Mouse (Mus musculus): ENCODE measurements at regions not wholly inside any gene's neighbourhood (a gene's known extent, or its start where the extent isn't known, plus 50 kb on each side); places are given as distances from the start of the nearest gene placed in this dataset.

DNA sequence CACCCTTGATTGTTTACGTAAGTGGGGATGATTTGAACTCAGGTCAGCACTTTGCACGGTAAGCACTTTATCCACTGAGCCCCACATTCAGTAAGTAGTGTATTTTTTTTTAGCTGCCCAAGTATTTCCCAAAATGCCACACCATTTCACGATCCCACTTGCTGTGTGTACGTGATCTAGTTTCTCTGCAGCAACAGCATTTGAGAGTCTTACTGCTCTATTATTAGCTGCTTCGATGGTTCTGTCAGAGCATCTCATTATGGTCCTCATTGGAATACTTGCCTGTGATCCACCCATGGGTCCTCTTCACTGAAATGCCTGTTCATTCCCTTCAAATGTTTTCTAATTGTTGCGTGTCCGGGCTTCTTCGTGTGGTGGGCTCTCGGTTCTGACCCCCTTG lies 120.1 kb upstream of the Ces5a start:
- 91% methylated on average over 9 of the region's 9 CpGs for WGBS
- no peaks in the 10 kb centered on the region for H3K9me3 ChIP-seq
- no peak overlapping the region for H3K4me3 ChIP-seq
- H3K27me3 ChIP-seq (ENCODE audit: insufficient read depth, poor library complexity, severe bottlenecking): no peaks in the 10 kb centered on the region
- no peak overlapping the region for H3K27ac ChIP-seq
- no peaks in the 10 kb centered on the region for H3K4me1 ChIP-seq (replicated peaks)
- no peaks in the 10 kb centered on the region for H3K36me3 ChIP-seq
- DNase-seq (ENCODE audit: low spot score): no peak

DNA sequence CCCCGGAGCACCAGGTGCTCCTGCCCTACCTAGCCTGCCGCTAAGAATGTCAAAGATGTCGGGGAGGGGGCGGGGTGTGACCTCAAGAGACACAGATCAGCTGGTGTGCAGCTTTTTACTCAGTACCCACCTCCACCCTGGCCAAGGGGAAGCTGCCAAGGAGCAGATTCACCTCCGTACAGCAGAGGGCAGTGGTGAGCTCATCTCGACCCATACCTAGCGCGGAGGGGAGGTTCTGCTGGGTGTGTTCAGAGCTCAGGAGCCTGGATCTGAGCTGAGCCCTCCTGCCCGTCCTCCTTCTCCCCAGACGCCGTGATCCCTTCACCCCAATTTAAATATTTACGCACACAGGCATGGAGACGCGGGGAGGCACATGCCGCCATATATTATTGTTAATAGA lies 126.1 kb upstream of the Ces5a start:
- WGBS: 3% methylated on average over 15 of the region's 15 CpGs

DNA sequence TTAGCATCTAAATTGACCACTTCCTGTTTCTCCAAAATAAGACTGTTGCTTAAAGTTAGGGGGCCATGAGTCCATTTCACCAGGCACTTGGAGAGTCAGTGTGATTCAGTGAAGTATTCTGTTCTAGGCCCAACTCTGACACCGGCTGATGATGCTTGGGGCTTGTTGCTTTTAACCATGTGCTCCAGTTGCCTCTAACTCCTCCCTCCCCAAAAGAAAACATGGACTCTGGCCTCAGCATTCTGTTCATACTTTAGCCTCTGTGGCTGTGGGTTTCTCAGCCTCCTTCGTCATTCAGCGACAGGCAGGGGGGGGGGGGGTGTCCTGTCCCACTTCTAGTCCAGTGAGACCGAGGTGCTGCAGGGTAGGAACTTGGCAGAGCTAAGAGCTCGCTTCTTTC lies 126.6 kb upstream of the Ces5a start:
- Histone ChIP-seq H3K9me3 (no peaks in the 10 kb centered on the region), H3K4me1 (replicated peaks) (peaks cover 14% of the 10 kb centered on the region; the same call in 1 of the 2 replicates), H3K27ac (no peak overlapping the region), H3K36me3 (no peaks in the 10 kb centered on the region), H3K27me3 (ENCODE audit: insufficient read depth, poor library complexity, severe bottlenecking) (no peaks in the 10 kb centered on the region), H3K4me3 (peak overlapping the region; percentile 40)
- no peak for DNase-seq (ENCODE audit: low spot score)
- WGBS: 75% methylated on average over 5 of the region's 5 CpGs

More for the DNA sequence above, 126.1 kb upstream of the Ces5a start:
- Histone ChIP-seq H3K27ac (no peak overlapping the region), H3K27me3 (ENCODE audit: insufficient read depth, poor library complexity, severe bottlenecking) (no peaks in the 10 kb centered on the region), H3K4me3 (peak overlapping the region; percentile 40), H3K36me3 (no peaks in the 10 kb centered on the region), H3K4me1 (replicated peaks) (peaks cover 14% of the 10 kb centered on the region; the same call in 1 of the 2 replicates), H3K9me3 (no peaks in the 10 kb centered on the region)
- peak; percentile 85 for DNase-seq (ENCODE audit: low spot score)

DNA sequence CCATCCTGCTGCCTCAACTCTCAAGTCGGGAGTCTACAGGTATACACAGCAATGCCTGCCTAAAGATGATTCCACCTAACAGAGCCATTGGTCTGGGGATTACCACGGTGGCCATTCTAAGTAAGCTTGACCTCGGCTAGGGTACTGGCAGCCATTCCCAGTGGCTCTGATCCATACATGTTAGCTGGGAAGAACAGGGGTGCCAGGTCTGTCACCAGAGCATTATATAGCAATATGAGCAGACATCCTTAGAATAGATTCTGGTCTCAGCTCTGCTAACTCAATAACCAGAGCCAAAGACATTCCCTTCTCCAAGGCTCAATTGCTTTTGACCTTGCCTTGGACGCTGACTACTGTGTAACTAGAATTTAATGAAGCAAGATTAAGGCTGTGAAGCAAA lies 128.2 kb upstream of the Ces5a start:
- no peak for DNase-seq (ENCODE audit: low spot score)
- Histone ChIP-seq H3K4me1 (replicated peaks) (peaks cover 14% of the 10 kb centered on the region; the same call in 1 of the 2 replicates), H3K4me3 (no peak overlapping the region), H3K36me3 (no peaks in the 10 kb centered on the region), H3K9me3 (no peaks in the 10 kb centered on the region), H3K27me3 (ENCODE audit: insufficient read depth, poor library complexity, severe bottlenecking) (no peaks in the 10 kb centered on the region), H3K27ac (no peak overlapping the region)
- WGBS: 86% methylated on average over 4 of the region's 4 CpGs

DNA sequence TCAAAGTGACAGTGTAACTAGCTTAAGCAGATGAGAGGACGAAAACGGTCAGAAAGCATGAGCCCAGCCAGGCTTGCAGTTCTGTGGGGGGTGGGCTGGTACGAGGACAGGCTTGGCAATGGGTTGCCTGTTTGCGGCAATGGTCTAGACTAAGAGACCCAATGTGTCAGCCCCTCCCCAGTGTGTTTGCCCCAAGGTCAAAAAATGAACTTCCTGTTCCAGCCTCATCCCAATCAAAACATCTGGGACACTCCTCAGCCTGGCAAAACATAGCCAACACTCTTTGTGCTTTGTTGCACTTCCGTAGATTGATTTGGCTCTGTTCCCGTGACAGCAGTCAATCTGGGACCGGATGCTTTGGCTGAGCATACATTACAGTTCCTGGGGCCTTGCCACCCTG lies 132.7 kb upstream of the Ces5a start:
- peak; percentile 3 for DNase-seq (ENCODE audit: low spot score)
- Histone ChIP-seq H3K27me3 (ENCODE audit: insufficient read depth, poor library complexity, severe bottlenecking) (no peaks in the 10 kb centered on the region), H3K9me3 (no peaks in the 10 kb centered on the region), H3K4me1 (replicated peaks) (no peaks in the 10 kb centered on the region), H3K36me3 (no peaks in the 10 kb centered on the region), H3K27ac (no peak overlapping the region), H3K4me3 (no peak overlapping the region)
- WGBS: 61% methylated on average over 7 of the region's 7 CpGs

DNA sequence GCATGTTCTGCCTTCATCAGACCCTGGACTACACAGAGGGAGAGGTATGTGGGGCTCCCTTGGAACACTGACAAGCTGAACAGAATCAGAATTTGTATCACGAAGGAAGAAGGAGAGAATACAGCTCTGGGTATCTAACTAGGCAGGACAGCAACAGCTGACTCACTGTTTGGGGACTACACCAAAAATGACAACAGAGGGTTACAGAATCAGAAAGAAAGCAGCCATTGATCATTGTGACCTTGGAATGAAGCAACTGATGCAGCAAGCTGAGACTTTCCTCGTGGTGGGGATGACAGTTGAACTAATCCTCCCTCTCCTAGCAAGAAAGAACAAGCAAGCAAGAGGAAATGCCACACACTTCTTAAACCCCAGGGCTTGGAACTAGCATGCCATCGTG lies 135.0 kb upstream of the Gnao1 start:
- Histone ChIP-seq H3K36me3 (no peaks in the 10 kb centered on the region), H3K27me3 (ENCODE audit: insufficient read depth, poor library complexity, severe bottlenecking) (no peaks in the 10 kb centered on the region), H3K4me1 (replicated peaks) (no peaks in the 10 kb centered on the region), H3K27ac (no peak overlapping the region), H3K9me3 (no peaks in the 10 kb centered on the region), H3K4me3 (no peak overlapping the region)
- 76% methylated on average over 3 of the region's 3 CpGs for WGBS
- DNase-seq (ENCODE audit: low spot score): no peak

DNA sequence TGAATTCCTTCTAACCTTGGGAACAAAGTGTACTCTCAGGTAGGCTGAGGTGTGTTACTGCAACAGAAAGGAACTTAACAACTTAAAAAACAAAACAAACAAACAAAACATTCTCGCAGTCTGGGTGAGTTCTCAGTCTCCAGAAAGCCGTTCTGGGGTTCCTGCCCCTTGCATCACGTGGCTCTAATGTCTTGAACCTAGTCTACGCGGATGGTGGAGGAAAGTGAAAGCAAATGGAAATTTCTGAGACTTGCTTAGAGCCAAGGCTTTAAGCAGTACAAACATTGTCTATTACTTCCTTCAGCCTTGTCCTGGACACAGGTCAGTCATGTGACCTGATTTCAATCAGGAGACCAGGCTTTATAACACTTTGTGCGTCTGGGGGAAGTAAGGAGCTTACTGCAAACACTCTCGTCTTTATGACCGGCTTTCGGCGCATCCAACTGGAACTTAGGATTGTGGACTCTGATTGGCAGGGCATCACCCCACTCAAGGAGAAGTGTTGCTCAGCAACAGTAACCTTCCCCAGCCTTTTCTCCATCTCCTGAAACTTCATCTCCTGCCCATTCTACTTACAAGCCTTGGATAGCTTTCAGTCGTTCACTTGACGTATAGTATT lies 125.9 kb upstream of the Gnao1 start:
- DNase-seq (ENCODE audit: low spot score): no peak
- no peaks in the 10 kb centered on the region for H3K9me3 ChIP-seq
- H3K27ac ChIP-seq: no peak overlapping the region
- H3K36me3 ChIP-seq: no peaks in the 10 kb centered on the region
- H3K4me1 ChIP-seq (replicated peaks): peaks cover 10% of the 10 kb centered on the region; the same call in 1 of the 2 replicates
- no peak overlapping the region for H3K4me3 ChIP-seq
- H3K27me3 ChIP-seq (ENCODE audit: insufficient read depth, poor library complexity, severe bottlenecking): no peaks in the 10 kb centered on the region
- 90% methylated on average over 12 of the region's 12 CpGs for WGBS

DNA sequence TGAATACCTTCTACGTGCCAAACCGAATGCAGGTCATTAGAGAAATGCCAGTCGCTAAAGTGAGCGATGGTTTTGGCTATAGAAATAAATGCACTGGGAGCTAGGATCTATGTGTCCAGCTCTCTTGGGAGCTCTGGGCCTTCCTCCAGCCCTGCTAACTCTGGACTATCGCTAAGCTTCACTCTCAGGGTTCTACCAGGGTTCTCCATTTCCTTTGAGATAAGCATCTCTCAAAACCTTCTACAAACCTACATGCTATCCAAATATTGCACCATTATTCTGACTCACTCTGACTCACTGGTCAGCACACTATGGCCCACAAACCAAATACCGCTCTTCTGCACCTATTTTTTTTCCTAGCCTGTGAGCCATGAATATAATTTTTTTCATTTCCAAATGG lies 125.4 kb upstream of the Gnao1 start:
- Histone ChIP-seq H3K9me3 (no peaks in the 10 kb centered on the region), H3K27me3 (ENCODE audit: insufficient read depth, poor library complexity, severe bottlenecking) (no peaks in the 10 kb centered on the region), H3K36me3 (no peaks in the 10 kb centered on the region), H3K4me1 (replicated peaks) (peaks cover 15% of the 10 kb centered on the region; the same call in 1 of the 2 replicates), H3K27ac (no peak overlapping the region), H3K4me3 (no peak overlapping the region)
- DNase-seq (ENCODE audit: low spot score): no peak
- WGBS: 97% methylated on average over 6 of the region's 6 CpGs

DNA sequence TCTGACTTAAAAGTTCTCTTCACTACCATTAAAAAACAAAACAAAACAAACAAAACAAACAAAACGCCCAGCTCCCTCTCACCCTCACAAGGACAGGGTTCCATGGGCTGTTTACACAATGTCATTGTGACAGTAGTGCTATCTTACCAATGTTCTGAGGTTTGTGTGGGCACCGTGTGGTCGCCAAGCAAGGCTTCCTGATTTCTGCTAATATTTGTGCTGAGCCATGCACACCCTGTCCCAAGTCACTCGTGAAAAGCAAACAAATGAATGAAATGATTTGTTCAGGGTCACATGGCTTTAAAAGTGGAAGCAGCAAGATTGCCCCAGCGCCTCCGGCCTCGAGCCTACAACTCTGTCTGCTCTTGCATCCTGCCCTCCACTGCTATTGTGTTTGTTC lies 120.9 kb upstream of the Gnao1 start:
- no peak for DNase-seq (ENCODE audit: low spot score)
- no peaks in the 10 kb centered on the region for H3K9me3 ChIP-seq
- H3K27me3 ChIP-seq (ENCODE audit: insufficient read depth, poor library complexity, severe bottlenecking): no peaks in the 10 kb centered on the region
- H3K36me3 ChIP-seq: no peaks in the 10 kb centered on the region
- WGBS: 50% methylated on average over 7 of the region's 7 CpGs
- no peak overlapping the region for H3K27ac ChIP-seq
- peaks cover 17% of the 10 kb centered on the region; the same call in 1 of the 2 replicates for H3K4me1 ChIP-seq (replicated peaks)
- H3K4me3 ChIP-seq: no peak overlapping the region

DNA sequence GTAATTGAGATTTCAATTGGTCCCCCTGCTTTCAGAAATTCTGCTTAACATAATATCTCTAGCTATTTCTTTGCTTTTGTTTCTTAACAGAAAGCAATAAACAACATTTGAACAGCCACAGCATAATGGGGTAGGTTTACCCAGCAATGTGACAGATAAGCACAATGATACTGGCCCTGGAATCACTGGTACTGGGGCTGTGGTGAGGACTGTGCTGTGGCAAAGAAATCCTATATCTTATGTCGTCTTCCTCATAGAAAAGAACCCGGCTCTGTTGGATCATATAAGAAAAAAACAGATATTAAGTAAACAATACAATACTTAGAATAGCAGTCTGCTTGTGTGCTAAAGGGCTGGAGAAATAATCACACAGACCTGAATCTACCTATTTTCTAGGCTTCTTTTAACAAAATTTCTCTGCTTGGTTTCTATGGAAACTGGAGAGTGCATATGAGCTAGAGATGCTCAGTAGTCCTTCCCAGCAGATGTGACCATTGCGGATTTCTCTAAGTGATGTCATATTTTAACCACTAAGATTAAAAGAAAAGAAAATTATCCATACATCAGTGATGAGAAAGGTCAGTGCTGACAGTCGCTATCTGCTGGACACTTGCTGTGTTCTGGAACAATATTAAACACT lies 119.8 kb upstream of the Gnao1 start:
- H3K27me3 ChIP-seq (ENCODE audit: insufficient read depth, poor library complexity, severe bottlenecking): no peaks in the 10 kb centered on the region
- H3K36me3 ChIP-seq: no peaks in the 10 kb centered on the region
- H3K9me3 ChIP-seq: no peaks in the 10 kb centered on the region
- WGBS: 88% methylated on average over 4 of the region's 4 CpGs
- DNase-seq (ENCODE audit: low spot score): no peak
- no peak overlapping the region for H3K27ac ChIP-seq
- no peak overlapping the region for H3K4me3 ChIP-seq
- peaks cover 17% of the 10 kb centered on the region; the same call in 1 of the 2 replicates for H3K4me1 ChIP-seq (replicated peaks)

DNA sequence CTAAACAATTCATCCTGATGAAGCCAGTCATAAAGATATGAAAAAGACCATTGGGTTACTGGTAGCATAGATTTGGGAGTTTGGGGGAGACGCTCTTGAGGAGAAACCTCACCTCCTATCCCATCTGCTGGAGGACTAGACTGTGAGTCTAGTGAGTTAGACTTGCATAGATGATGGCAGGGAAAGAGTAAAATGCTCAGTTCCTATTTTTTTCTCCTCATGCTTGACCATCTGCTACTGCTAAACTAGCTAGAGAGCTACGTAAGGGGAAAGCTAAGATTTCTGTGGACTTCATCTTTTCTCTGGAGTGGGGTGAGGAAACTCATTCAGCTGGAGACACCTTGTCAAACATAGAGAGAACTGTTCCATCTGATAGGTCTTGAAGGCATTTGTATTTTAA lies 118.4 kb upstream of the Gnao1 start:
- H3K27me3 ChIP-seq (ENCODE audit: insufficient read depth, poor library complexity, severe bottlenecking): no peaks in the 10 kb centered on the region
- H3K9me3 ChIP-seq: no peaks in the 10 kb centered on the region
- WGBS: 92% methylated on average over 2 of the region's 2 CpGs
- no peak for DNase-seq (ENCODE audit: low spot score)
- H3K4me3 ChIP-seq: no peak overlapping the region
- no peaks in the 10 kb centered on the region for H3K36me3 ChIP-seq
- peaks cover 17% of the 10 kb centered on the region; the same call in 1 of the 2 replicates for H3K4me1 ChIP-seq (replicated peaks)
- H3K27ac ChIP-seq: no peak overlapping the region

DNA sequence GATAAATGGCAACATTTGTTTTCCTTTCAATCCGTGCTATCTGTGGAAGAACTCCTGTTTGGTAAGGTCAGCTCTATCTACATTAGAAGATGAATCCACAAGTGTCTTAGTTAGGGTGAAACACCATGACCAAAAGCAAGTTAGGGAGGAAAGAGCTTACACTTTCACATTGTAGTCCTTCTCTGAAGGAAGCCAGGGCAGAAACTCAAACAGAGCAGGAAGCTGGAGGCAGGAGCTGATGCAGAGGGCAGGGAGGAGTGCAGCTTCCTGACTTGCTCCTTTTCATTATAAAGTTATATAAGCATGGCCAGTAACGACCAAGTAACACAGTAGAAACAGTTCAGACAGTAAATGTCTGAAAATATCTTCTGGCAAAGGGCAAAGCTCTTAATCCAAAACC lies 117.9 kb upstream of the Gnao1 start:
- no peak overlapping the region for H3K4me3 ChIP-seq
- no peaks in the 10 kb centered on the region for H3K27me3 ChIP-seq (ENCODE audit: insufficient read depth, poor library complexity, severe bottlenecking)
- no peak for DNase-seq (ENCODE audit: low spot score)
- 85% methylated on average over 2 of the region's 2 CpGs for WGBS
- H3K4me1 ChIP-seq (replicated peaks): peaks cover 17% of the 10 kb centered on the region; the same call in 1 of the 2 replicates
- no peaks in the 10 kb centered on the region for H3K9me3 ChIP-seq
- H3K36me3 ChIP-seq: no peaks in the 10 kb centered on the region
- no peak overlapping the region for H3K27ac ChIP-seq

DNA sequence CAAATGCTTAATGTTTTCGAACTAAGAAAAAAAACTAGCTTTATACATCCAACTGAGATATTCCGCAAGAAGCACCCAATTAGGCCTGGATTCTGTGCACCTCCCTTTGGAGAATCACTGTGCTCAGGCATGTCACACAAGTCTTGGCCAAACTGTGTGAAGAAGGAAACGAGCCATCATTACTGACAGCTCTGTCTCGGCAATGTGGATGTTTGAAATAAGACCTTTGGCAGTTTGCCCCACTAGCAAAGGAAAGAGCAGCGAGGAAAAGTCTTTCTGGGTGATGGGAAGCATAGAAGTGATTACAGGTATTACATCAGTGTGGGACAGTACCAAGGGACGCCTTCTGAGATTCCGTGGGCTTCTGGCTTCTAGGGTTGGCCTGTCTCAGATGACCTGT lies 112.6 kb upstream of the Gnao1 start:
- DNase-seq (ENCODE audit: low spot score): no peak
- H3K4me3 ChIP-seq: no peak overlapping the region
- no peaks in the 10 kb centered on the region for H3K36me3 ChIP-seq
- H3K9me3 ChIP-seq: no peaks in the 10 kb centered on the region
- 87% methylated on average over 7 of the region's 7 CpGs for WGBS
- H3K27ac ChIP-seq: no peak overlapping the region
- no peaks in the 10 kb centered on the region for H3K27me3 ChIP-seq (ENCODE audit: insufficient read depth, poor library complexity, severe bottlenecking)
- no peaks in the 10 kb centered on the region for H3K4me1 ChIP-seq (replicated peaks)
